Mouse (Mus musculus) liver, embryonic 16.5 days (tissue): ENCODE measurements around the gene Eif5a. TPM values are rescaled to one million over a fixed set of nuclear protein-coding genes. Genes with fewer than 3 reads are reported as not detected.
A peak's percentile ranks its signal among the peaks of the same experiment; 100 is the strongest.
"Not testable (repeated sequence)": the region's sequence is repeated elsewhere in the genome, so short reads cannot be mapped to it uniquely, and the experiment has no call there.

ENCODE experiments used
- ATAC-seq: fragments of 200-750 bp; cut with Nextera tagmentation; 2 replicates; pipeline ENCODE4 v1.8.0; 2017; ENCODE audit warnings: low read depth, mild to moderate bottlenecking, moderate number of reproducible peaks, moderate library complexity
- H3K27ac ChIP-seq: fragments of 300-500 bp; sonication (generic); 2 replicates; pipeline ENCODE4 v1.5.1; 2014; ENCODE audit warnings: mild to moderate bottlenecking, low read length
- H3K27me3 ChIP-seq: fragments of 300-500 bp; sonication (generic); 2 replicates; pipeline ENCODE4 v1.6.1; 2014; ENCODE audit warnings: low read depth, low read length, mixed read lengths; ENCODE audit not compliant: control insufficient read depth, insufficient read depth
- H3K36me3 ChIP-seq: fragments of 300-500 bp; sonication (generic); 2 replicates; pipeline ENCODE4 v1.6.1; 2014; ENCODE audit warnings: mild to moderate bottlenecking; ENCODE audit not compliant: control insufficient read depth, insufficient read depth
- H3K4me1 ChIP-seq: fragments of 300-500 bp; sonication (generic); 2 replicates; pipeline ENCODE4 v1.6.1; 2014; ENCODE audit warnings: low read depth, low read length, mixed read lengths; ENCODE audit not compliant: control insufficient read depth
- H3K4me2 ChIP-seq: fragments of 300-500 bp; sonication (generic); 2 replicates; pipeline ENCODE4 v1.6.1; 2014; ENCODE audit warnings: low read depth, low read length, mixed read lengths
- H3K4me3 ChIP-seq: fragments of 300-500 bp; sonication (generic); 2 replicates; pipeline ENCODE4 v1.5.1; 2014; ENCODE audit warnings: low read depth, mild to moderate bottlenecking, low read length
- H3K9ac ChIP-seq: fragments of 300-500 bp; sonication (generic); 2 replicates; pipeline ENCODE4 v1.6.1; 2014; ENCODE audit warnings: low read depth, low read length
- H3K9me3 ChIP-seq: fragments of 300-500 bp; sonication (generic); replicated peaks from 2 replicates; pipeline ENCODE4 v1.6.1; 2016; ENCODE audit warnings: low read length; ENCODE audit not compliant: control insufficient read depth
- WGBS: fragments of 180-500 bp; shearing (Covaris S2); extraction: QIAGEN DNeasy Blood & Tissue Kit; methylation state at CpG from one replicate; pipeline ENCODE4 v1.1.7; 2014; ENCODE audit not compliant: insufficient replicate concordance; 5-methylcytosine and 5-hydroxymethylcytosine counted together
- polyA plus RNA-seq: library from polyadenylated mRNA; unstranded; fragments of >200 nt; fragmentation: Nextera tagmentation; extraction: Ambion mirVana; gene quantifications from 2 replicates; pipeline ENCODE4 v1.2.1, GENCODE M21; 2015

Gene Eif5a
- polyA plus RNA-seq, 1 experiment from 2014 or later: 1,065 TPM

GRCm38 (mm10) chr11:69964650-69965270, 43.0 kb upstream of the Eif5a start, which contains the start of gene Cldn7:
TSS of gene Cldn7 (plus strand) at chr11:69964779.
- no peak for ATAC-seq
- Histone ChIP-seq H3K4me3 (peak within 1 kb of the TSS; percentile 34; the same call in 1 of the 2 replicates), H3K36me3 (peaks cover 4% of the 10 kb centered on the region; the same call in 1 of the 2 replicates), H3K9ac (no peak within 1 kb of the TSS), H3K4me2 (peak within 1 kb of the TSS; percentile 41), H3K27me3 (peaks cover 62% of the 10 kb centered on the region), H3K27ac (no peak within 1 kb of the TSS), H3K4me1 (peaks cover 14% of the 10 kb centered on the region), H3K9me3 (no peaks in the 10 kb centered on the region)
- 10% methylated on average over 24 of the region's 24 CpGs for WGBS

GRCm38 (mm10) chr11:69961841-69962240, 40.1 kb upstream of the Eif5a start:
- no peaks in the 10 kb centered on the region for H3K36me3 ChIP-seq
- H3K27ac ChIP-seq: no peak overlapping the region
- H3K4me2 ChIP-seq: no peak overlapping the region
- WGBS: 7% methylated on average over 5 of the region's 5 CpGs
- no peak overlapping the region for H3K9ac ChIP-seq
- no peak for ATAC-seq
- H3K4me3 ChIP-seq: no peak overlapping the region
- peaks cover 54% of the 10 kb centered on the region for H3K27me3 ChIP-seq
- H3K9me3 ChIP-seq: no peaks in the 10 kb centered on the region
- peaks cover 13% of the 10 kb centered on the region for H3K4me1 ChIP-seq

- no peak overlapping the region for H3K4me2 ChIP-seq
- WGBS: 33% methylated on average over 5 of the region's 5 CpGs
- ATAC-seq: no peak
Measured at GRCm38 (mm10) chr11:69960616-69961015, 38.9 kb upstream of the Eif5a start.

GRCm38 (mm10) chr11:69956218-69956617, 34.5 kb upstream of the Eif5a start:
- ATAC-seq: no peak
- Histone ChIP-seq H3K9ac (no peak overlapping the region), H3K4me1 (no peaks in the 10 kb centered on the region), H3K36me3 (no peaks in the 10 kb centered on the region), H3K4me3 (no peak overlapping the region), H3K27ac (no peak overlapping the region), H3K27me3 (peaks cover 4% of the 10 kb centered on the region; the same call in 1 of the 2 replicates), H3K9me3 (no peaks in the 10 kb centered on the region), H3K4me2 (no peak overlapping the region)
- WGBS: 52% methylated on average over 1 of the region's 1 CpGs

More at GRCm38 (mm10) chr11:69960616-69961015, 38.9 kb upstream of the Eif5a start:
- H3K4me3 ChIP-seq: no peak overlapping the region
- no peaks in the 10 kb centered on the region for H3K9me3 ChIP-seq
- H3K9ac ChIP-seq: no peak overlapping the region
- H3K27me3 ChIP-seq: peaks cover 41% of the 10 kb centered on the region
- H3K36me3 ChIP-seq: no peaks in the 10 kb centered on the region
- no peak overlapping the region for H3K27ac ChIP-seq
- H3K4me1 ChIP-seq: peaks cover 4% of the 10 kb centered on the region

GRCm38 (mm10) chr11:69955618-69956017, 33.9 kb upstream of the Eif5a start:
- 64% methylated on average over 4 of the region's 4 CpGs for WGBS
- ATAC-seq, H3K27me3 ChIP-seq: not testable (repeated sequence)

GRCm38 (mm10) chr11:69953267-69953915, 31.6 kb upstream of the Eif5a start:
- 32% methylated on average over 11 of the region's 11 CpGs for WGBS

More at GRCm38 (mm10) chr11:69955618-69956017, 33.9 kb upstream of the Eif5a start:
- not testable (repeated sequence) for H3K4me2 ChIP-seq, H3K9me3 ChIP-seq, H3K9ac ChIP-seq, H3K4me3 ChIP-seq, H3K4me1 ChIP-seq, H3K27ac ChIP-seq, H3K36me3 ChIP-seq

GRCm38 (mm10) chr11:69952274-69952673, 30.5 kb upstream of the Eif5a start:
- ATAC-seq: no peak
- Histone ChIP-seq H3K9me3 (no peaks in the 10 kb centered on the region), H3K4me2 (no peak overlapping the region), H3K9ac (no peak overlapping the region), H3K27me3 (peaks cover 2% of the 10 kb centered on the region; the same call in 1 of the 2 replicates), H3K36me3 (no peaks in the 10 kb centered on the region), H3K4me1 (peaks cover 16% of the 10 kb centered on the region), H3K4me3 (no peak overlapping the region), H3K27ac (no peak overlapping the region)
- WGBS: 31% methylated on average over 1 of the region's 1 CpGs

More at GRCm38 (mm10) chr11:69953267-69953915, 31.6 kb upstream of the Eif5a start:
- no peaks in the 10 kb centered on the region for H3K9me3 ChIP-seq
- peaks cover 2% of the 10 kb centered on the region; the same call in 1 of the 2 replicates for H3K27me3 ChIP-seq
- no peak overlapping the region for H3K9ac ChIP-seq
- no peak overlapping the region for H3K4me3 ChIP-seq
- no peak overlapping the region for H3K27ac ChIP-seq
- no peak for ATAC-seq
- no peaks in the 10 kb centered on the region for H3K36me3 ChIP-seq
- peaks cover 8% of the 10 kb centered on the region for H3K4me1 ChIP-seq
- H3K4me2 ChIP-seq: no peak overlapping the region

- Histone ChIP-seq H3K27me3 (peaks cover 2% of the 10 kb centered on the region; the same call in 1 of the 2 replicates), H3K4me1 (peaks cover 19% of the 10 kb centered on the region), H3K4me3 (no peak overlapping the region), H3K4me2 (no peak overlapping the region), H3K36me3 (no peaks in the 10 kb centered on the region), H3K9me3 (no peaks in the 10 kb centered on the region), H3K27ac (no peak overlapping the region), H3K9ac (no peak overlapping the region)
- ATAC-seq: no peak
- 35% methylated on average over 4 of the region's 4 CpGs for WGBS
Measured at GRCm38 (mm10) chr11:69950807-69951459, 29.2 kb upstream of the Eif5a start.
